Mouse (Mus musculus) lung, adult 2 months (tissue): Measurements from ENCODE around the gene Elf5. TPM values are rescaled to one million over a fixed set of nuclear protein-coding genes. Genes with fewer than 3 reads are reported as not detected.

Source experiments
- DNase-seq: peaks from one replicate; pipeline ENCODE4 v3.0.0; 2022
- H3K4me1 ChIP-seq: fragments of 200-500 bp; 2 replicates; pipeline ENCODE4 v1.6.1; 2011; ENCODE audit warnings: low read length; ENCODE audit not compliant: control insufficient read depth, insufficient read depth
- H3K4me3 ChIP-seq: fragments of 200-500 bp; replicated peaks from 2 replicates; pipeline ENCODE3; 2011; ENCODE audit warnings: low read depth, mild to moderate bottlenecking, control low read depth, low read length; ENCODE audit errors: extremely low read depth
- CTCF ChIP-seq: fragments of 200-500 bp; IDR thresholded peaks from 2 replicates; pipeline ENCODE4 v1.5.1; 2011; ENCODE audit warnings: mild to moderate bottlenecking, low read length, control low read depth; ENCODE audit not compliant: insufficient read depth
- POLR2A ChIP-seq: fragments of 200-500 bp; IDR thresholded peaks from 2 replicates; pipeline ENCODE4 v1.6.1; 2011; ENCODE audit warnings: low read depth, mild to moderate bottlenecking, control low read depth, low read length, borderline replicate concordance; ENCODE audit errors: extremely low read depth
- WGBS: fragments of 180-500 bp; shearing (Covaris S2); methylation state at CpG from one replicate; pipeline ENCODE4 v1.1.7; 2018; 5-methylcytosine and 5-hydroxymethylcytosine counted together
- polyA plus RNA-seq: library from polyadenylated mRNA; depleted of rRNA; stranded (reverse); fragments of >200 nt; gene quantifications from 2 replicates; pipeline ENCODE4 v1.2.3, GENCODE M21; 2012

The Elf5 gene
- polyA plus RNA-seq, 1 experiment = 55.4 TPM

DNA sequence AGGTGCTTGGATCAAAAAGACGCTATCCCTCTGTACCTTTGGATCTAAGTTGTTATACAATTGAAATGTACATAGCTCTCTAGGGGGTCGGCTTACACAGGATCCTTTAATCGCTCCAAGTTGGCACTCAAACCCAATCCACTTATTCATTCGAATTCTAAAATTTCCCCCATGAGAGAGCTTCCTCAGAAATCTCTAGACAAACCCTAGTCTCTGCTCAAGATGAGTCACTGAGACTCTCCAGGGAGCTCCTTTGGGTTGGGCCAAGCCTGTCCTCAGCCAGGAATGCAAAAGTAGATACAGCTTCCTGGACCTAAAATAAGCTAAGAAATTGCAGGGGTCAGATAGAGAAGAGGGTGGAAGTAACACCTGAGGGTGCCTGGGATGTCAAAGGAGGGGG, 10.8 kb upstream of the Elf5 start:
- no peak for DNase-seq
- no peak overlapping the region for H3K4me3 ChIP-seq
- H3K4me1 ChIP-seq = no peaks in the 10 kb centered on the region
- TF ChIP-seq POLR2A (no peak), CTCF (no peak)
- WGBS = 69% methylated on average over 4 of the region's 4 CpGs

DNA sequence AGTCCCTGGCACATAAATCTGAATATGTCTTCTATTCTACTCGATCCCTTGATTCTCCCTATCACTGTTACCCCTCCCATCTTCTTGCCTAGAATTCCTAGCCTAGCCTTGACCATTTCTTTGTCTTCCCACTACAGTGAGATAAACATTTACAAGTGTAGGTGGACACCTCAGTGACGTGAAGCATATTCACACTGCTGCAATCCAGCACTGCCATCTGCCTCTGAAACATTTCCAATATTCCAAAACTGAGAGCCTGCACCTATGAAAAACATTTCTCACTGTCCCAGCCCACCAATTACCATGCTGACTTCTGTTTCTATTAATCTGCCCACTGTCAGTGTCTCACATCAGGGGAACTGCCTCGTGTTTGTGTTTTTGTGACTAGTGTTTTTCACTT, 5.2 kb upstream of the Elf5 start:
- TF ChIP-seq CTCF (no peak), POLR2A (no peak)
- DNase-seq = no peak
- 63% methylated on average over 3 of the region's 3 CpGs for WGBS

GRCm38 (mm10) chr2:103411816-103412215, 328 bp downstream of the Elf5 start:
- TF ChIP-seq POLR2A (no peak), CTCF (no peak)
- Histone ChIP-seq H3K4me1 (no peaks in the 10 kb centered on the region), H3K4me3 (no peak overlapping the region)
- no peak for DNase-seq
- 96% methylated on average over 3 of the region's 3 CpGs for WGBS

More for the DNA sequence above, 5.2 kb upstream of the Elf5 start:
- Histone ChIP-seq H3K4me3 (no peak overlapping the region), H3K4me1 (no peaks in the 10 kb centered on the region)

- no peak for DNase-seq
- TF ChIP-seq POLR2A (no peak), CTCF (no peak)
- Histone ChIP-seq H3K4me1 (no peaks in the 10 kb centered on the region), H3K4me3 (no peak overlapping the region)
- 51% methylated on average over 5 of the region's 5 CpGs for WGBS
Observed at GRCm38 (mm10) chr2:103413381-103413780, 1.9 kb downstream of the Elf5 start.

DNA sequence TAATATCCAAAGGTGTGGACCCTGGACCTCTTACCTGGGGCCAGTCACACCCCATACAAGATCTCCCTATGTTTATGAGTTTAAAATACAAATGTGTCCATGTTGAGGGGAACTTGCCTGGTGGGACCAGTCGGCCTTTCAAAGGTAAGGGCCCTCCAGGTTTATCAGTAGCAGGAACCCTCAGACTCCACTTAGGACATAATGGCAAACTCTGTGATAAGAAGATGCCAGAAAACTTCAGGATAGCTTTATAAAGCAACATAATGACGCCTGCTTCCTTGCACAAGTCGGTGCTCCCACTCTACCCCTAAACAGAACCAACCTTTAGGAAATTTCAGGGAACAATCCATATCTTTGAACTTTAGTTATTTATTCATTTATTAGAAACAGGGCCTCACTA, 4.3 kb downstream of the Elf5 start:
- Histone ChIP-seq H3K4me3 (no peak overlapping the region), H3K4me1 (no peaks in the 10 kb centered on the region)
- DNase-seq = no peak
- TF ChIP-seq CTCF (no peak), POLR2A (no peak)
- WGBS = 71% methylated on average over 3 of the region's 3 CpGs

- TF ChIP-seq CTCF = no peak
- 45% methylated on average over 15 of the region's 15 CpGs for WGBS
- Histone ChIP-seq H3K4me3 (no peak overlapping the region), H3K4me1 (no peaks in the 10 kb centered on the region)
- no peak for DNase-seq
Observed at GRCm38 (mm10) chr2:103420650-103421507, 9.4 kb downstream of the Elf5 start.

DNA sequence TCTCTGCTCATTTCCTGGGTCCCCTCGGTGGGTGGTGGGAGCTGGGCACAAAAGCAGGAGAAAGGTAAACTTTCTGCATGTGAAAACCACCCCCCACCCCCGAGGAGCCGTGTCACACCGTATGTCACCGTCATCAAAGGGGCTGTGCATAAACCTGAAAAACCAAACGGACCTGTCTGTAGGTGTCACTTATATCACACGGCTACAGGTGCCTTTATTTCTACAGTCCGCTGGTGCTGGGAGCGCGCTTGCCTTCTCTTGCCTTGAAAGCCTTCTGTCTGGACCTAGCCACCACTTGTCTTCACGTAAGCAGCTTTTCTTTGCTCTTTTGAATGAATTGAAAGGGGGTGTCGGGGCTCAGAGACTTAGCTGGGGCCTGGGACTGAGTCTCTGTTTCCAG, 12.4 kb downstream of the Elf5 start:
- TF ChIP-seq CTCF = no peak
- TF ChIP-seq POLR2A = peak; percentile 53; the same call in 1 of the 2 replicates
- peak; percentile 43 for DNase-seq
- Histone ChIP-seq H3K4me3 (peak overlapping the region; percentile 10), H3K4me1 (no peaks in the 10 kb centered on the region)
- WGBS = 61% methylated on average over 12 of the region's 12 CpGs

- 13% methylated on average over 12 of the region's 12 CpGs for WGBS
- peak overlapping the region; percentile 23 for H3K4me3 ChIP-seq
- peak; percentile 70 for DNase-seq
- TF ChIP-seq POLR2A (no peak), CTCF (peak; percentile 92)
- no peaks in the 10 kb centered on the region for H3K4me1 ChIP-seq
Observed at GRCm38 (mm10) chr2:103424349-103425026, 13.0 kb downstream of the Elf5 start.

- Histone ChIP-seq H3K4me1 (no peaks in the 10 kb centered on the region), H3K4me3 (peak overlapping the region; percentile 46)
- peak; percentile 48 for DNase-seq
- no peak for TF ChIP-seq CTCF
- peak; percentile 48; the same call in 1 of the 2 replicates for TF ChIP-seq POLR2A
- 39% methylated on average over 11 of the region's 11 CpGs for WGBS
Observed at GRCm38 (mm10) chr2:103425456-103426063, 14.1 kb downstream of the Elf5 start.

DNA sequence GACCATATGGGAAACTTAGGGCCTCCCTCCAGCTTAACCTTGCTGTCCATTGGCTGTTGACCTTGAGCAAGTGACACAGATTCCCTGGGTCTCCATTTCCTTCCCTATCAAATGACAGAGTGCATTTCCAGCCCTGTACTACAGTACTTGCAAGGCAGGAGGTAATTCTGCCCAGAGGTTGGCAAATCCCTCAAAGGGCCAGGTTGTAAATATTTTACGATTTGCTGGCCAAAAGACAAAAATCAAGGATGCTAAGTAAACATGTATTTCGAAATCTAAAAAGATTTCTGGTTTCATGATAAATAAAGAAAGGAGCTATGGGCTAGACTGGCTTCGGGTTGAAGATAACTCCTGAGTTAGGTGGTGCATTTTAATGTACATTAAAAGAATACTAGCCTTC, 16.9 kb downstream of the Elf5 start:
- no peak for TF ChIP-seq CTCF
- no peaks in the 10 kb centered on the region; the same call in 1 of the 2 replicates for H3K4me1 ChIP-seq
- H3K4me3 ChIP-seq = no peak overlapping the region
- DNase-seq = no peak
- 57% methylated on average over 3 of the region's 3 CpGs for WGBS
